In the genomic region with DNA sequence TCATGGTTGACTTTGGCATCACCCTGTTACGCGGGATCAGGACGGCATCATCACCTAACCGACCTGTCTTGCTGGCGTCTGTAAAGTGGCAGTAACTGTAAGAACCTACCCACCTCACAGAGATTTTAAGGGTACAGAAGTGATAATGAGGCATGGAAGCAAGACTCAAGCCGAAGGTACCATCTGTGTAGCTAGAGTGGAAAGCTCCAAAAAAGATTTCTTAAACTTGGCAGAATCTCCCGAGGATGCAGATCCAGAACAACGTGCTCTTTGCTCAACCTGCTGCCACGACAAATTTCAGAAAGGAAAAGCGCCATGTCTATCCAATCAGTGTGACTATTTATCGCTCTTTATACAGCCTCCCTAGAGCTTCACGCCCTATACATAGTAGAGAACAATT, we compare ENCODE assay signal across 25 mouse cellular contexts.
"Had no signal": no experiment of that assay in that cellular context is flagged by ENCODE, and none has a peak within 500 bp of the region (broad histone marks: within the 10 kb centered on the region; RNA-seq: fewer than 3 reads in every experiment).

No protein-coding gene starts in this region.

- H3K9ac ChIP-seq: heart, embryonic 13.5 days; heart, embryonic 15.5 days; hindbrain, embryonic 13.5 days; hindbrain, embryonic 15.5 days; kidney, embryonic 15.5 days; limb, embryonic 13.5 days; limb, embryonic 15.5 days; liver, embryonic 12.5 days; liver, embryonic 14.5 days had no signal

- DNase-seq: gastrocnemius, adult 2 months; gastrocnemius, postnatal 14 days; gastrocnemius, postnatal 36 days; heart, adult 2 months; heart, postnatal 14 days; heart, postnatal 36 days; kidney, adult 11 months; kidney, adult 2 months; kidney, adult 9 months; kidney, postnatal 14 days; kidney, postnatal 36 days; layer of hippocampus, postnatal 36 days had no signal

- H3K27me3 ChIP-seq: heart, embryonic 13.5 days; heart, embryonic 15.5 days; hindbrain, embryonic 13.5 days; hindbrain, embryonic 15.5 days; kidney, embryonic 15.5 days; limb, embryonic 13.5 days; limb, embryonic 15.5 days; liver, embryonic 12.5 days had no signal

- ATAC-seq: hindbrain, postnatal 0 days; intestine, embryonic 16.5 days; liver, embryonic 12.5 days had no signal

- H3K27ac ChIP-seq: gastrocnemius, adult 2 months; heart, adult 2 months; heart, embryonic 13.5 days; heart, embryonic 15.5 days; hindbrain, embryonic 15.5 days; hindbrain, postnatal 0 days; kidney, embryonic 15.5 days; kidney, postnatal 0 days; limb, embryonic 13.5 days; limb, embryonic 15.5 days; liver, embryonic 12.5 days; liver, embryonic 14.5 days had no signal

- H3K9me3 ChIP-seq: heart, embryonic 13.5 days; heart, embryonic 15.5 days; hindbrain, embryonic 13.5 days; hindbrain, embryonic 15.5 days; kidney, embryonic 15.5 days; limb, embryonic 13.5 days; limb, embryonic 15.5 days; liver, embryonic 12.5 days had no signal

- H3K4me1 ChIP-seq: limb, embryonic 13.5 days; limb, embryonic 15.5 days; liver, embryonic 12.5 days had no signal

- H3K4me2 ChIP-seq: heart, embryonic 11.5 days; heart, embryonic 13.5 days; heart, embryonic 15.5 days; hindbrain, embryonic 13.5 days; hindbrain, embryonic 15.5 days; kidney, embryonic 15.5 days; limb, embryonic 13.5 days; limb, embryonic 15.5 days; liver, embryonic 12.5 days had no signal

- H3K36me3 ChIP-seq: heart, embryonic 13.5 days; heart, embryonic 15.5 days; hindbrain, embryonic 13.5 days; hindbrain, embryonic 15.5 days; kidney, embryonic 15.5 days; limb, embryonic 13.5 days; limb, embryonic 15.5 days; liver, embryonic 12.5 days had no signal

- H3K4me3 ChIP-seq: gastrocnemius, adult 2 months; heart, adult 2 months; heart, embryonic 13.5 days; heart, embryonic 15.5 days; hindbrain, embryonic 13.5 days; hindbrain, embryonic 15.5 days; kidney, embryonic 15.5 days; limb, embryonic 13.5 days; limb, embryonic 15.5 days; liver, embryonic 12.5 days had no signal
